Mouse (Mus musculus): ENCODE results near the gene Ckap5. TPM values are rescaled to one million over a fixed set of nuclear protein-coding genes. Genes with fewer than 3 reads are reported as not detected.

Ckap5 gene
- polyA plus RNA-seq, 1 experiment from 2014 or later = 99.9 TPM

- peak overlapping the region; percentile 84 for H3K27ac ChIP-seq (ENCODE audit: low read length)
- H3K4me1 ChIP-seq (ENCODE audit: control insufficient read depth, insufficient read depth, low read length) = peaks cover 14% of the 10 kb centered on the region; the same call in 1 of the 2 replicates
- H3K9ac ChIP-seq (replicated peaks; ENCODE audit: low read depth, low read length) = peak overlapping the region; percentile 74
- peak overlapping the region; percentile 88 for H3K4me2 ChIP-seq (replicated peaks; ENCODE audit: low read depth, low read length)
- 14% methylated on average over 16 of the region's 16 CpGs for WGBS
- H3K36me3 ChIP-seq (ENCODE audit: control insufficient read depth, insufficient read depth, low read length) = peaks cover 45% of the 10 kb centered on the region
- ATAC-seq (ENCODE audit: insufficient number of reproducible peaks, insufficient read depth, low FRiP score, low read depth) = peak; percentile 62
- no peaks in the 10 kb centered on the region for H3K27me3 ChIP-seq (ENCODE audit: control insufficient read depth, insufficient read depth, low read length)
- peak overlapping the region; percentile 88 for H3K4me3 ChIP-seq (ENCODE audit: low read depth, low read length)
- H3K9me3 ChIP-seq (ENCODE audit: control insufficient read depth, low read depth, low read length) = no peaks in the 10 kb centered on the region
These were observed 123.9 kb downstream of the Ckap5 start for GRCm38 (mm10) chr2:91650360-91650995.

- ATAC-seq (ENCODE audit: insufficient number of reproducible peaks, insufficient read depth, low FRiP score, low read depth) = no peak
- no peak overlapping the region for H3K27ac ChIP-seq (ENCODE audit: low read length)
- H3K4me3 ChIP-seq (ENCODE audit: low read depth, low read length) = no peak overlapping the region
- no peak overlapping the region for H3K9ac ChIP-seq (replicated peaks; ENCODE audit: low read depth, low read length)
- H3K9me3 ChIP-seq (ENCODE audit: control insufficient read depth, low read depth, low read length) = no peaks in the 10 kb centered on the region
- H3K4me2 ChIP-seq (replicated peaks; ENCODE audit: low read depth, low read length) = no peak overlapping the region
- whole genome bisulfite sequencing = 84% methylated on average over 14 of the region's 14 CpGs
- peaks cover 45% of the 10 kb centered on the region for H3K36me3 ChIP-seq (ENCODE audit: control insufficient read depth, insufficient read depth, low read length)
- peaks cover 14% of the 10 kb centered on the region; the same call in 1 of the 2 replicates for H3K4me1 ChIP-seq (ENCODE audit: control insufficient read depth, insufficient read depth, low read length)
- H3K27me3 ChIP-seq (ENCODE audit: control insufficient read depth, insufficient read depth, low read length) = no peaks in the 10 kb centered on the region
These were observed 125.1 kb downstream of the Ckap5 start for GRCm38 (mm10) chr2:91651458-91652258.

GRCm38 (mm10) chr2:91652863-91653262 is 126.3 kb downstream of the Ckap5 start:
- Histone ChIP-seq H3K27me3 (ENCODE audit: control insufficient read depth, insufficient read depth, low read length) (no peaks in the 10 kb centered on the region), H3K9me3 (ENCODE audit: control insufficient read depth, low read depth, low read length) (no peaks in the 10 kb centered on the region), H3K4me1 (ENCODE audit: control insufficient read depth, insufficient read depth, low read length) (peaks cover 14% of the 10 kb centered on the region; the same call in 1 of the 2 replicates), H3K27ac (ENCODE audit: low read length) (no peak overlapping the region), H3K4me3 (ENCODE audit: low read depth, low read length) (no peak overlapping the region), H3K4me2 (replicated peaks; ENCODE audit: low read depth, low read length) (no peak overlapping the region), H3K36me3 (ENCODE audit: control insufficient read depth, insufficient read depth, low read length) (peaks cover 43% of the 10 kb centered on the region), H3K9ac (replicated peaks; ENCODE audit: low read depth, low read length) (no peak overlapping the region)
- 52% methylated on average over 6 of the region's 6 CpGs for WGBS
- no peak for ATAC-seq (ENCODE audit: insufficient number of reproducible peaks, insufficient read depth, low FRiP score, low read depth)

GRCm38 (mm10) chr2:91655388-91655787 is 128.8 kb downstream of the Ckap5 start:
- Histone ChIP-seq H3K27me3 (ENCODE audit: control insufficient read depth, insufficient read depth, low read length) (no peaks in the 10 kb centered on the region), H3K4me3 (ENCODE audit: low read depth, low read length) (no peak overlapping the region), H3K4me2 (replicated peaks; ENCODE audit: low read depth, low read length) (no peak overlapping the region), H3K9me3 (ENCODE audit: control insufficient read depth, low read depth, low read length) (no peaks in the 10 kb centered on the region), H3K27ac (ENCODE audit: low read length) (no peak overlapping the region), H3K9ac (replicated peaks; ENCODE audit: low read depth, low read length) (no peak overlapping the region), H3K4me1 (ENCODE audit: control insufficient read depth, insufficient read depth, low read length) (peaks cover 10% of the 10 kb centered on the region; the same call in 1 of the 2 replicates), H3K36me3 (ENCODE audit: control insufficient read depth, insufficient read depth, low read length) (peaks cover 57% of the 10 kb centered on the region)
- 87% methylated on average over 5 of the region's 5 CpGs for WGBS
- ATAC-seq (ENCODE audit: insufficient number of reproducible peaks, insufficient read depth, low FRiP score, low read depth) = no peak

GRCm38 (mm10) chr2:91655827-91656226 is 129.3 kb downstream of the Ckap5 start:
- peaks cover 9% of the 10 kb centered on the region; the same call in 1 of the 2 replicates for H3K4me1 ChIP-seq (ENCODE audit: control insufficient read depth, insufficient read depth, low read length)
- WGBS = 58% methylated on average over 6 of the region's 6 CpGs
- H3K9ac ChIP-seq (replicated peaks; ENCODE audit: low read depth, low read length) = no peak overlapping the region
- H3K4me3 ChIP-seq (ENCODE audit: low read depth, low read length) = no peak overlapping the region
- no peak overlapping the region for H3K27ac ChIP-seq (ENCODE audit: low read length)
- peaks cover 58% of the 10 kb centered on the region for H3K36me3 ChIP-seq (ENCODE audit: control insufficient read depth, insufficient read depth, low read length)
- no peaks in the 10 kb centered on the region for H3K27me3 ChIP-seq (ENCODE audit: control insufficient read depth, insufficient read depth, low read length)
- no peaks in the 10 kb centered on the region for H3K9me3 ChIP-seq (ENCODE audit: control insufficient read depth, low read depth, low read length)
- no peak overlapping the region for H3K4me2 ChIP-seq (replicated peaks; ENCODE audit: low read depth, low read length)
- no peak for ATAC-seq (ENCODE audit: insufficient number of reproducible peaks, insufficient read depth, low FRiP score, low read depth)

- Histone ChIP-seq H3K9me3 (ENCODE audit: control insufficient read depth, low read depth, low read length) (no peaks in the 10 kb centered on the region), H3K4me2 (replicated peaks; ENCODE audit: low read depth, low read length) (no peak overlapping the region), H3K4me3 (ENCODE audit: low read depth, low read length) (no peak overlapping the region), H3K27me3 (ENCODE audit: control insufficient read depth, insufficient read depth, low read length) (no peaks in the 10 kb centered on the region), H3K27ac (ENCODE audit: low read length) (no peak overlapping the region), H3K4me1 (ENCODE audit: control insufficient read depth, insufficient read depth, low read length) (peaks cover 4% of the 10 kb centered on the region; the same call in 1 of the 2 replicates), H3K9ac (replicated peaks; ENCODE audit: low read depth, low read length) (no peak overlapping the region), H3K36me3 (ENCODE audit: control insufficient read depth, insufficient read depth, low read length) (peaks cover 64% of the 10 kb centered on the region)
- 0 out of 2 replicates have a peak, but pooled peaks have one; percentile 33 for ATAC-seq (ENCODE audit: insufficient number of reproducible peaks, insufficient read depth, low FRiP score, low read depth)
- 55% methylated on average over 8 of the region's 8 CpGs for WGBS
These were observed 130.2 kb downstream of the Ckap5 start for GRCm38 (mm10) chr2:91656774-91657173.

- H3K27me3 ChIP-seq (ENCODE audit: control insufficient read depth, insufficient read depth, low read length) = no peaks in the 10 kb centered on the region
- H3K36me3 ChIP-seq (ENCODE audit: control insufficient read depth, insufficient read depth, low read length) = peaks cover 74% of the 10 kb centered on the region
- WGBS = 94% methylated on average over 8 of the region's 8 CpGs
- H3K4me2 ChIP-seq (replicated peaks; ENCODE audit: low read depth, low read length) = no peak overlapping the region
- no peak overlapping the region for H3K4me3 ChIP-seq (ENCODE audit: low read depth, low read length)
- H3K4me1 ChIP-seq (ENCODE audit: control insufficient read depth, insufficient read depth, low read length) = no peaks in the 10 kb centered on the region
- no peak for ATAC-seq (ENCODE audit: insufficient number of reproducible peaks, insufficient read depth, low FRiP score, low read depth)
- H3K9me3 ChIP-seq (ENCODE audit: control insufficient read depth, low read depth, low read length) = no peaks in the 10 kb centered on the region
- H3K9ac ChIP-seq (replicated peaks; ENCODE audit: low read depth, low read length) = no peak overlapping the region
- no peak overlapping the region for H3K27ac ChIP-seq (ENCODE audit: low read length)
These were observed 133.1 kb downstream of the Ckap5 start for GRCm38 (mm10) chr2:91659657-91660056.

GRCm38 (mm10) chr2:91660981-91661380 is 134.4 kb downstream of the Ckap5 start:
- no peak for ATAC-seq (ENCODE audit: insufficient number of reproducible peaks, insufficient read depth, low FRiP score, low read depth)
- Histone ChIP-seq H3K4me1 (ENCODE audit: control insufficient read depth, insufficient read depth, low read length) (no peaks in the 10 kb centered on the region), H3K27ac (ENCODE audit: low read length) (no peak overlapping the region), H3K9me3 (ENCODE audit: control insufficient read depth, low read depth, low read length) (no peaks in the 10 kb centered on the region), H3K4me3 (ENCODE audit: low read depth, low read length) (no peak overlapping the region), H3K27me3 (ENCODE audit: control insufficient read depth, insufficient read depth, low read length) (no peaks in the 10 kb centered on the region), H3K36me3 (ENCODE audit: control insufficient read depth, insufficient read depth, low read length) (peaks cover 65% of the 10 kb centered on the region), H3K4me2 (replicated peaks; ENCODE audit: low read depth, low read length) (no peak overlapping the region), H3K9ac (replicated peaks; ENCODE audit: low read depth, low read length) (no peak overlapping the region)
- 91% methylated on average over 6 of the region's 6 CpGs for WGBS
